Mouse (Mus musculus) bone marrow macrophage, adult 2 months (primary cell): ENCODE data around the gene Zfand3.

Experiments
- CTCF ChIP-seq: IDR thresholded peaks from 2 replicates; pipeline ENCODE4 v1.5.1; 2012; ENCODE audit warnings: low read depth, mild to moderate bottlenecking, low read length, moderate library complexity
- POLR2A ChIP-seq: IDR thresholded peaks from 2 replicates; pipeline ENCODE4 v1.6.1; 2012; ENCODE audit warnings: mild to moderate bottlenecking, low read depth, low read length, borderline replicate concordance

- TF ChIP-seq CTCF (no peak), POLR2A (no peak)
Observed at GRCm38 (mm10) chr17:30162983-30163382, 158.4 kb downstream of the Zfand3 start.
